Mouse (Mus musculus): ENCODE measurements at regions not wholly inside any gene's neighbourhood (a gene's known extent, or its start where the extent isn't known, plus 50 kb on each side); places are given as distances from the start of the nearest gene placed in this dataset.

DNA sequence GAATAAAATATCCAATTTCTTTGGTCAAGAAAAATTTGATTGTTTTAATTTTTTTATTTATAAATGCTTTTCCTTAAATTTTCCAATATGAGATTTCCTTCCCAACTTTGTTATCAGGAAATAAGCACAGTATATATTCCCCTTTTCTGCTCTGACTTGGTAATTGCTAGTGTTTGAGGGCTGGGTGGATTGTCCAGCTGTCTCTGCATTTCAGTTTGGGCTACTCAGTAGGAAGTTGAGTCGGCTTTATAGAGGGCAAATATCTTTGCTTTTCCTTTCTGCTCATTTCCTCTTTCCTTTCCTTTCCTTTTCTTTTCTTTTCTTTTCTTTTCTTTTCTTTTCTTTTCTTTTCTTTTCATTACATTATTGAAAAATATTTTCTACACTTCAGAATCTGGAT is 329.1 kb downstream of the Klf5 start:
- Histone ChIP-seq H3K4me3 (replicated peaks) (no peak overlapping the region), H3K4me1 (no peaks in the 10 kb centered on the region; the same call in 1 of the 2 replicates), H3K9ac (no peak overlapping the region), H3K27me3 (replicated peaks) (no peaks in the 10 kb centered on the region), H3K36me3 (no peaks in the 10 kb centered on the region), H3K4me2 (no peak overlapping the region), H3K9me3 (no peaks in the 10 kb centered on the region), H3K27ac (no peak overlapping the region)
- WGBS, result 70% methylated on average over 1 of the region's 1 CpGs
- ATAC-seq (ENCODE audit: insufficient read depth, low FRiP score, low read depth), result no peak

GRCm38 (mm10) chr14:99631092-99631491 is 332.6 kb downstream of the Klf5 start:
- Histone ChIP-seq H3K9me3 (no peaks in the 10 kb centered on the region), H3K9ac (no peak overlapping the region), H3K4me1 (no peaks in the 10 kb centered on the region), H3K27ac (peak overlapping the region; percentile 36), H3K4me2 (no peak overlapping the region), H3K4me3 (replicated peaks) (no peak overlapping the region), H3K36me3 (no peaks in the 10 kb centered on the region), H3K27me3 (replicated peaks) (no peaks in the 10 kb centered on the region)
- WGBS, result 28% methylated on average over 10 of the region's 10 CpGs
- peak; percentile 58; the same call in 1 of the 2 replicates for ATAC-seq (ENCODE audit: insufficient read depth, low FRiP score, low read depth)

- no peak for ATAC-seq (ENCODE audit: insufficient read depth, low FRiP score, low read depth)
- no peak overlapping the region for H3K9ac ChIP-seq
- no peak overlapping the region for H3K4me3 ChIP-seq (replicated peaks)
- no peaks in the 10 kb centered on the region for H3K4me1 ChIP-seq
- 31% methylated on average over 4 of the region's 4 CpGs for WGBS
- no peaks in the 10 kb centered on the region for H3K36me3 ChIP-seq
- peak overlapping the region; percentile 61; the same call in 1 of the 2 replicates for H3K27ac ChIP-seq
- no peaks in the 10 kb centered on the region for H3K9me3 ChIP-seq
- H3K27me3 ChIP-seq (replicated peaks), result no peaks in the 10 kb centered on the region
- no peak overlapping the region for H3K4me2 ChIP-seq
These were observed 334.0 kb downstream of the Klf5 start for GRCm38 (mm10) chr14:99632444-99632843.

- 85% methylated on average over 4 of the region's 4 CpGs for WGBS
- no peak overlapping the region for H3K4me3 ChIP-seq (replicated peaks)
- no peaks in the 10 kb centered on the region for H3K4me1 ChIP-seq
- H3K9me3 ChIP-seq, result no peaks in the 10 kb centered on the region
- no peak overlapping the region for H3K27ac ChIP-seq
- H3K36me3 ChIP-seq, result no peaks in the 10 kb centered on the region
- no peak for ATAC-seq (ENCODE audit: insufficient read depth, low FRiP score, low read depth)
- H3K4me2 ChIP-seq, result no peak overlapping the region
- H3K9ac ChIP-seq, result no peak overlapping the region
- H3K27me3 ChIP-seq (replicated peaks), result no peaks in the 10 kb centered on the region
These were observed 337.2 kb downstream of the Klf5 start for GRCm38 (mm10) chr14:99635556-99636150.

GRCm38 (mm10) chr14:99641475-99642453 is 343.3 kb downstream of the Klf5 start:
- ATAC-seq (ENCODE audit: insufficient read depth, low FRiP score, low read depth), result no peak
- no peaks in the 10 kb centered on the region for H3K36me3 ChIP-seq
- H3K4me2 ChIP-seq, result no peak overlapping the region
- no peak overlapping the region for H3K9ac ChIP-seq
- H3K9me3 ChIP-seq, result no peaks in the 10 kb centered on the region
- H3K4me1 ChIP-seq, result no peaks in the 10 kb centered on the region
- WGBS, result 74% methylated on average over 15 of the region's 15 CpGs
- H3K4me3 ChIP-seq (replicated peaks), result no peak overlapping the region
- no peaks in the 10 kb centered on the region for H3K27me3 ChIP-seq (replicated peaks)
- H3K27ac ChIP-seq, result no peak overlapping the region

DNA sequence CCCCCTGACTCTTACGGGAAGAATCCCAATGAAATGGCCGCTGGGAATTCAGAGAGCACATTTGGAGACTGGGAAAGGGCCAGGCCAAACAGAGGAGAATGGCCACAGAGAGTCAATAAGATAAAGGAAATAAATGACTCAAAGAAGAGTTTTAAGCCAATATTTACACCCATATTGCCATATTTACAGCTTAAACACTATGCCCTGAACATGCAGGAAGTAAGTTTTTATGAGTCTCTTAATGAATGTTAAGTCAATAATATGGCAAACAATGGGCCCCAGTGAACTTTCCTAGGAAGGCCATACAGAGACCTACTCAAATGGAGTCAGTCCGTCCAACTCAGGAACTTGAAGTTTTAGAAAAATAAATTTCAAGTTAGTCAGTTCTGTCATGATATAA is 347.8 kb downstream of the Klf5 start:
- Histone ChIP-seq H3K4me1 (no peaks in the 10 kb centered on the region), H3K4me3 (replicated peaks) (no peak overlapping the region), H3K36me3 (no peaks in the 10 kb centered on the region), H3K9me3 (no peaks in the 10 kb centered on the region), H3K27me3 (replicated peaks) (no peaks in the 10 kb centered on the region), H3K4me2 (no peak overlapping the region), H3K9ac (no peak overlapping the region), H3K27ac (peak overlapping the region; percentile 21; the same call in 1 of the 2 replicates)
- WGBS, result 64% methylated on average over 3 of the region's 3 CpGs
- peak; percentile 86 for ATAC-seq (ENCODE audit: insufficient read depth, low FRiP score, low read depth)

DNA sequence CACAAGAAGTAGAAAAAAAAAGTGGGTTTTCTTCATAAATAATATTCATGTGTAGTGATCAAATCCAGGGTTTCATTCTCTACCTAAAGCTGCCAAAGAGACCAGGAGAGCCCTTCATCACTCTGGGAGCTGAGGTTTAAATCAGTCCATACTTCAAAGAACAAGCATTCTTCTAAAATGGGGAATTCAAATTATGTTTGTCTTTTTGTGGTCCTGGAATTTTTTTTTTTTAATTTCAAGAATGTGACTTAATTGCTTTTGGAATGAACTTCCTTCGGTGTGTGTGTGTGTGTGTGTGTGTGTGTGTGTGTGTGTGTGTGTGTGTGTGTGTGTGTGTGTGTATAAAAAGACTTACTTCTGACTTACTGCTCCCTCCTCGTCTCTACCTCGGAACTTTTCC is 375.9 kb downstream of the Klf5 start:
- H3K4me1 ChIP-seq, result no peaks in the 10 kb centered on the region
- no peak for ATAC-seq (ENCODE audit: insufficient read depth, low FRiP score, low read depth)
- WGBS, result 58% methylated on average over 3 of the region's 3 CpGs

DNA sequence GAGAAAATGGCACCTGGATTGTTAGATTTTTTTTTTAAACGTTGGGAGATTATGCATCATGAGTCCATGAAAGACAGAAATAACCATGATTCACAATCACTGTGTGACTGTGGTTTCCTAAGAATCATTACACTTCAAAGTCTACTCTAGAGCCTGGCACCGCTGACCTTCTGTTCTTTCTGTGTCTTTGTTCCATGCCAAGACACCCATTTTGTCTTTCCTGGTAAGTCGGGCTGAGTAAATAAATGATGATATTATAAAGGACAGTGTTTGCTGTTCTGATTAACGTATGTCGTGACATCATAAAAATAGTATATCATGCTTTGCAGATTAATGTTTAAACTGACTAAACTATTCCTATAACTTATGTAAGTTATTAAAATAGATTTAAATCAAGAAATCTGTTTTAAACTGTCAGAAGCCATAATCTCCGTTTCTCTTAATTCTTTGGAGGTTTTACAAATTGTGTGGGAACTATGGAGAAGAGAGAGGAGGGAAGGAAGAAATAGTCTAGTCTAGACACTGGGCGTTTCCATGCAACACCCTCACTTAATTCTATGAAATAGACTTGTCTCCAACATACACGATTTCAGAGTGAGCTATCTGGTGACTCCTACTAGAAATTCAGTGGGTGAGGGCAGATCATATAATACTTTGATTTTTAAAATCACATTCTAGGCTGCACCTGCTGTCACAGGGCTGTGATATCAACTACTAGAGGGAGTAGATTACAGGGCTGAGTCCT is 388.7 kb downstream of the Klf5 start:
- H3K4me2 ChIP-seq, result no peak overlapping the region
- H3K27ac ChIP-seq, result no peak overlapping the region
- H3K9me3 ChIP-seq, result no peaks in the 10 kb centered on the region
- H3K27me3 ChIP-seq (replicated peaks), result no peaks in the 10 kb centered on the region
- no peak overlapping the region for H3K9ac ChIP-seq
- H3K4me3 ChIP-seq (replicated peaks), result no peak overlapping the region
- no peaks in the 10 kb centered on the region for H3K36me3 ChIP-seq
- 65% methylated on average over 8 of the region's 8 CpGs for WGBS
- ATAC-seq (ENCODE audit: insufficient read depth, low FRiP score, low read depth), result no peak
- no peaks in the 10 kb centered on the region for H3K4me1 ChIP-seq

More for the DNA sequence above, 375.9 kb downstream of the Klf5 start:
- Histone ChIP-seq H3K27me3 (replicated peaks) (no peaks in the 10 kb centered on the region), H3K9ac (no peak overlapping the region), H3K27ac (no peak overlapping the region), H3K36me3 (no peaks in the 10 kb centered on the region), H3K4me3 (replicated peaks) (no peak overlapping the region), H3K9me3 (no peaks in the 10 kb centered on the region), H3K4me2 (no peak overlapping the region)

GRCm38 (mm10) chr14:99688415-99688814 is 389.9 kb downstream of the Klf5 start:
- WGBS, result 68% methylated on average over 4 of the region's 4 CpGs
- Histone ChIP-seq H3K9me3 (no peaks in the 10 kb centered on the region), H3K27ac (no peak overlapping the region), H3K4me2 (no peak overlapping the region), H3K27me3 (replicated peaks) (no peaks in the 10 kb centered on the region), H3K9ac (no peak overlapping the region), H3K36me3 (no peaks in the 10 kb centered on the region), H3K4me1 (no peaks in the 10 kb centered on the region), H3K4me3 (replicated peaks) (no peak overlapping the region)
- ATAC-seq (ENCODE audit: insufficient read depth, low FRiP score, low read depth), result no peak

DNA sequence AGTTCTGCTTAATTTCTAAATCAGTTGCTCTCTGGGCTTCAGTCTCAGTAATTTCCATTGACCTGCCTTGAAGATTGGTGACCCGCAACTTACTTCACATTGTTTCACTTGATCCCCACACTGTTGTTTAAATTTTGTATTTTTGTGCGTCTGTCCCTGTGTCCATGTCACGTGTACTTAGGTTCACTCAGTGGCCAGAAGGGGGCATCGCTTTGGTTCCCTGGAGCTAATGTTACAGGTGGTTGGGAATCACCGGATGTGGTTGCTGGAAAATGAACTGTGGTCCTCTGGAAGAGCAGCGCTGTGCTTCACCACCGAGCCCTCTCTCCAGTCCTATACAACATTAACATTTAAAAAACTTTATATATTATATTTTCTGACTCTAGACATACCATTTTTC is 397.8 kb downstream of the Klf5 start:
- WGBS, result 92% methylated on average over 7 of the region's 7 CpGs
- no peaks in the 10 kb centered on the region for H3K27me3 ChIP-seq (replicated peaks)
- no peak for ATAC-seq (ENCODE audit: insufficient read depth, low FRiP score, low read depth)

DNA sequence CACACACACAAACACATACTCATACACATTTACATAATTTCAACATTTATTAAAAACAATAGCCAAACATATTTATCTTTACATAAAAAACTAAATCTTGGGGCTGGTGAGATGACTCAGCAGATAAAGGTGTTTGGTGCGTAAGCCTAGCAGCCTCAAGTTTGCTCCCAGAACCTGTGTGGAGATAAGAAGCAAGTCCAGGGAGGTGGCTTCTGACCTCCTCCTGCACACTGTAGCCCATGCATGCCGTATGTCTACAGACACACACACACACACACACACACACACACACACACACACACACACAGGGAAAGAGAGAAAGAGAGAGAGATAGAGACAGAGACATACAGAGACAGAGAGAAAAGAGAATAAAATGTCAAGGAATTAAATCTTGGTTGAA is 401.1 kb downstream of the Klf5 start:
- Histone ChIP-seq H3K9ac (no peak overlapping the region), H3K27me3 (replicated peaks) (no peaks in the 10 kb centered on the region), H3K4me3 (replicated peaks) (no peak overlapping the region), H3K36me3 (no peaks in the 10 kb centered on the region), H3K4me2 (no peak overlapping the region), H3K9me3 (no peaks in the 10 kb centered on the region), H3K27ac (no peak overlapping the region), H3K4me1 (no peaks in the 10 kb centered on the region)
- ATAC-seq (ENCODE audit: insufficient read depth, low FRiP score, low read depth), result no peak
- WGBS, result 43% methylated on average over 2 of the region's 2 CpGs

More for the DNA sequence above, 397.8 kb downstream of the Klf5 start:
- no peaks in the 10 kb centered on the region for H3K9me3 ChIP-seq
- no peak overlapping the region for H3K4me2 ChIP-seq
- H3K36me3 ChIP-seq, result no peaks in the 10 kb centered on the region
- H3K4me3 ChIP-seq (replicated peaks), result no peak overlapping the region
- no peak overlapping the region for H3K9ac ChIP-seq
- no peak overlapping the region for H3K27ac ChIP-seq
- no peaks in the 10 kb centered on the region for H3K4me1 ChIP-seq

- Histone ChIP-seq H3K9me3 (no peaks in the 10 kb centered on the region), H3K27ac (no peak overlapping the region), H3K36me3 (no peaks in the 10 kb centered on the region), H3K4me3 (replicated peaks) (no peak overlapping the region), H3K4me2 (no peak overlapping the region), H3K9ac (no peak overlapping the region), H3K27me3 (replicated peaks) (no peaks in the 10 kb centered on the region), H3K4me1 (no peaks in the 10 kb centered on the region)
- ATAC-seq (ENCODE audit: insufficient read depth, low FRiP score, low read depth), result no peak
- WGBS, result 42% methylated on average over 10 of the region's 10 CpGs
These were observed 407.5 kb downstream of the Klf5 start for GRCm38 (mm10) chr14:99706004-99706403.

Data from stomach, embryonic 15.5 days (tissue).